Mouse (Mus musculus): ENCODE results near the gene As3mt. TPM values are rescaled to one million over a fixed set of nuclear protein-coding genes. Genes with fewer than 3 reads are reported as not detected.
A peak's percentile ranks its signal among the peaks of the same experiment; 100 is the strongest.
"Not testable (repeated sequence)": the region's sequence is repeated elsewhere in the genome, so short reads cannot be mapped to it uniquely, and the experiment has no call there.

As3mt gene
- total RNA-seq, 2 experiments from 2014 or later = 2.9 to 5.9 TPM

DNA sequence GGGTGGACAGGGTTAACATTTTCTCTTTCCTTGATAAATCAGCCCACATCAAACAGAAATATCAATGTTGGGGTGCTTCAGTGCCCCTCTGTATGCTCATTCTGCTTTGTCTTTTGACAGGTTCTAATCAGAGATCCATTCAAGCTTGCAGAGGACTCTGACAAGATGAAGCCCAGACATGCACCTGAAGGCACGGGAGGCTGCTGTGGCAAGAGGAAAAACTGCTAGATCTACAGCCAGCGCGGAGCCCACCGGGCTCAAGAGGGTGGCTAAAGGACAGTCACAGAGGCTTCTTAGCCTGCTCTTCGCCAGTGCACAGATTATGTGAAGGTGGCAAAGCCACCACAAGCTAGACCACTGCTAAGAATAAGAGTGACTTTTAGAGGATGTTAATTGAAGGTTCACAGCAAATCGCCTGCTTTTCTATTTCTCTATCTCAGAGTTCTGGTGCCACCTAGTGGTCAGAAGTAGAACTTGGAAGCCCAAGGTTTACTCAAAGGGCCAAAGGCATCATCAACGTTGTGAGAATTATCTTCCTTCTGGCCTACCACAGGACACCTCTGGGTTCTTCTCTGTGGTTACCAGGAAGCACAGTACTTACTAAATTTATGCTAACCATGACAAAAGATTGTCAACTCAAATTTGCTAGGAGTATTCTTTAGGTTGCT is 33.2 kb downstream of the As3mt start:
- ATAC-seq (replicated peaks; ENCODE audit: low FRiP score, poor library complexity, severe bottlenecking) = peak; percentile 71

DNA sequence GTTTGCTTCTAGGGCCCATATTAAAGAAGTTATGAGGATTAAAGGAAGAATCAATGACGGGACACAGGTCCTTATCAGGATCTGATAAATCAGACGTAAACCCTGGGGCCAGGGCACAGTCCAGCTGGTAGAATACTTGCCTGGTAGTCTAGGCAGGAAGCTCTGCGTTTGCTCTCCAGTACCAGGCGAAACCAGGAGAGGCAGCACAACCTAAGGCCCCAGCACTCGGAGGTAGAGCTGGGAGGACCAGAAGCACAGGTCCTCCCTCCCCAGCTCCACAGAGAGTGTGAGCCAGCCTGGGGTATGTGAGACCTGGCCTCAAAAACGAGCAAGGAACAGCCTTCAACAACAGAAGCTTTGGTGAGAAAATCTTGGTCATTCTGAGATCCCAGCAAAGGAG is 34.3 kb downstream of the As3mt start:
- no peak for ATAC-seq (replicated peaks; ENCODE audit: low FRiP score, poor library complexity, severe bottlenecking)

DNA sequence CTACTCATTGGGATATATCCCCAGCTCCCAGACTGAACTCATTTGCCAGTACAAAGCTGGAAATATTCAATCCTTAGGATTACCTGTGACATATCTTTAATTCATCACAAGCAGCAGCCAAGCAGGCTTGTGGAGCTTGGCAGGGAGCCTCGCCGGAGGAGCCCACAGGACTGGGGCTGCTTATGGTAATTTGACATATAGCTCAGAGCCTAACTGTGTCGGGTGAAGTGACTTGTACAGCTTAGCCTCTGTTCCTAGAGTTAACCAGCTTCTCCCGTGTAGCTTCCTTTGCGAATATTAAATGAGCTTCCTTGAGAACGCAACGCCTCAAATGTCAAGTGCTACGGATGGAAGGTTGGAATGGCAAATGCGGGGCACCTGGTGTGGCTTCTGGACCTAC is 37.4 kb downstream of the As3mt start:
- no peak for ATAC-seq (replicated peaks; ENCODE audit: low FRiP score, poor library complexity, severe bottlenecking)

DNA sequence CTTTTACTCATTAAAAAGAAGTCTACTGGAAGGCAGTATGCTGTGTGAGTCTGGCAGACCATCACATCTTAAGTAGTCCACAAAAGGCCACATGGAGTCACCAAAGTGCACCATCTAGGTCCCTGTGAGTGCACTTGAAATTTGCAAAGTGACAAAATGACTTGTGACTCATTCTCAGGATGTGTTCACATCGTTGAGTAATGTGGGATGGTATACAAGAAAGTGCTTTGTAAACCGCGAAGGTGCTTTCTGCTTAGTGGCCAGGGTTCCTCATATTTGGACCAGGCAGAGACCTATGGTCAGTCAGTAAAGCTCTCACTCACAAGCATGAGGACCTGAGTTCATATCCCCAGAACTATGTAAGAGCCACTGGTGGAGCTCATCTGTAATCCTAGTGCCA is 40.5 kb downstream of the As3mt start:
- ATAC-seq (replicated peaks; ENCODE audit: low FRiP score, poor library complexity, severe bottlenecking) = no peak

DNA sequence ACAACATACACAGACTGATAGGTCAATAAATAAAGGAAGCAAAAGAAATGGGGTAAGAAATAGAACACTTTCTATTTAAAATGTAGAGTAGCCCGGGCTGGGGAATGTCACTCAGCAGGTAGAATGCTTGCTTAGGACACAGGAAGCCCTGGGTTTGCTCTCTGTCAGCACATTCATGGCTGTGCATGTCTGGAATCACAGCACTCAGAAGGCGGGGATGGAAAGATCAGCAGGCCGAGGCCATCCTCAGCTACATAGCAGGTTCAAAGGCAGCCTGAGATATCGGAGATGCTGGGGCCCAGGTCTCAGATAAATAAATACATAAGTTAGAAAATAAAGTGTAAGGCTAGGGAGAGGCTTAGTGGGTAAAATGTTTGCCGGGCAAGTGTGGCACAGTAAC is 45.0 kb downstream of the As3mt start:
- no peak for ATAC-seq (replicated peaks; ENCODE audit: low FRiP score, poor library complexity, severe bottlenecking)

DNA sequence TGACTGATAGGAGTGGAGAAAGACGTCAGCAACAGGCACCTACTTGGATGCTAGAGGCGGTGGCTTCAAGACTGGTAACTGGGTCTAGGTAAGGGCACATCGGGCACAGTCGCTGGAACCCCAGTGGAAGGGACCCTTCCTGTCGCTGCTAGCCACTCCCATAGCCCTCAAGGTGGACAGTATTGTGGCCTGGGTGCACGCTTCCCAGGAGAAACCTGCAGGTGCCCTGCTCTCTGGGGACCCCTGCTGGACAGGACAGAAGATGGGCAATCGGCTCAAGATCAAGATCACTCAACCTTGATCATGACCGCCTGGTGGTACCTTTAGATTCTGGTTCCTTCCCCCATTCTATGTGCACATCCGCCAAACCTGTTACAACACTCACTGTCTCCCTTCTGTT is 47.8 kb downstream of the As3mt start:
- ATAC-seq (replicated peaks; ENCODE audit: low FRiP score, poor library complexity, severe bottlenecking) = peak; percentile 73

DNA sequence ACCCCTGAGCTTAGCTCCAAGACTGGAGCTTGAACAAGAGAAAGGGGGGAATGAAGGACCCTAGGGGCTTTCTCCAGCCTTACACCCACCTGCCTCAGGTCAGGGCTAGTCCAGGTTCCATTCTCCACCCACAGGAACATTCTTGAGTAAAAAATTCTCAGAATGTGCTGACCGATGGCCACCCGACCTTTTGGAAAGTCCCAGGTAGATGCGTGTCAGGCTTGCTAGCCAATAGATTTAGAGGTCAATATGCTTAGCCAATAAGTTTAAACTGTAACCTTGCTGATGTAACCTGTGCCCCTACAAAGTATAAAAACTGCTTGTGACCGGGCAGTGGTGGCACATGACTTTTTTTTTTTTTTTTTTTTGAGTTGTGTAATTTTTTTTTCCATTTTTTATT is 49.0 kb downstream of the As3mt start:
- ATAC-seq (replicated peaks; ENCODE audit: low FRiP score, poor library complexity, severe bottlenecking) = no peak

DNA sequence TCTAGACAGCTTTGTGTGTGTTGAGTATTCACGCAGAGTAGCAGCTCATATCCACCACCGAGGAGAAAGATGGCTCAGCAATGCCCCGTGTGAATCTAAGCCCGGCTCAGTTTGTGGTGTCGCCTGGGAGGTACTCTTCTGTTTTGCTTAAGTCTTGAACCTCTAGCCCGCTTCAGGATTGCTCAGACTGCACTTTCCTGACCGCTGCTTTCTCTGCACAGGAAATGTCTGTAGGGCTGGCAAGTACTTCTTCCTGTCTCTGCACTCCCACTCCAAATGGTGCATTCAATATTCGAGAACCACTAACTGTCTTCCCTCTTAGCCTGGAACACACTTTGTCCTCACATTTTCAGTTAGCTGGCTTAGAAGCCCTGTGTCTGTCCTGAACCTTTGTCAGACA is 51.8 kb downstream of the As3mt start:
- no peak for ATAC-seq (replicated peaks; ENCODE audit: low FRiP score, poor library complexity, severe bottlenecking)

DNA sequence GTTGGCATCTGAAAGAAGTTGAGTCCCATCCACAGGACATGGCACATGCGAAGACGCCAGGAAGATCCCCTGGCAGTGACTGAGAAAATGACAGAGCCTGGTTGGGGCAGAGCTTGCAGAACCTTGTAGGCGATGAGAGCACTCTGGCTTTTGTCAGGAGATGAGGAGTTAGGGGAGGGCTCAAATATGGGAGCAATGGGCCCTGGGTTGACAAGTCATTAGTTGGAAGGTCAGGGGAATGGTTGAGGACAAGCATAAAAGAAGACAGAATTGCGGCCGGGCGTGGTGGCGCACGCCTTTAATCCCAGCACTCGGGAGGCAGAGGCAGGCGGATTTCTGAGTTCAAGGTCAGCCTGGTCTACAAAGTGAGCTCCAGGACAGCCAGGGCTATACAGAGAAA is 52.7 kb downstream of the As3mt start:
- ATAC-seq (replicated peaks; ENCODE audit: low FRiP score, poor library complexity, severe bottlenecking) = not testable (repeated sequence)

DNA sequence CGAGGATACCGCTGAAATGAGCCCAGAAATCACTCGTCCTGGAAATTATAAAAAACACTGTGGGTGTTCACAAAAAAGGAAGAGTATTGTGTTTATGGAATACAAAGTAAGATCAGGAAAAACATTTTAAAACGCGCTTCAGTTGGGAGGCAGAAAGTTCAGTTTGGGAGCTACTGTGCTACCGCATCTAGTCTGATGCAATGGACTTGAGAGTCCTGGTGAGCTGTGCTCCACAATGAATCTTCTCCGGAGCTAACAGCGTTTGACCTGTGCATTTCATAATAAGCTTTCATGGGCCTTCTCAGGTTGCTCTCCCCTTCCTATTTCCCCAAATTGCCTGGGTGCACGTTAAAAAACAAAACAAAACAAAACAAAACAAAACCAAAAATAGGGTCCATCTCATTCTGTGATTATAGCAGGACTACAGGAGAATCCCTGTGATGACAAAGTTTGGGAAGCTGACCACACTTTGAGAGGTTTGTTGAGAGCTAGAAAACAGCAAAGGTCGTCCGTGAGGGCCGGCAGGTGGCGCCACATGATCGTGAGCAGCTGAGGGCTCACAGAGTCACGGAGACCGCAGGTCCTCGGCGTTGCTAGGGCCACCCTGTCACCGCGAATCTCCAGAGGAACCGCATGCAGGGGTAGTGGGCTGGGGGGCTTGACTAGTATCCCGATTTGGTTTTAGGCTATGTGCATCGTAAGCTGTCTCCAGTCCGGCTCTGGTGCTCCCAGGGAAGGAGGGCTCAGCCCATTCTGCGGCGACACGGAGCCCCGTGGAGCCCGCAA is 53.3 kb downstream of the As3mt start:
- ATAC-seq (replicated peaks; ENCODE audit: low FRiP score, poor library complexity, severe bottlenecking) = peak; percentile 50

DNA sequence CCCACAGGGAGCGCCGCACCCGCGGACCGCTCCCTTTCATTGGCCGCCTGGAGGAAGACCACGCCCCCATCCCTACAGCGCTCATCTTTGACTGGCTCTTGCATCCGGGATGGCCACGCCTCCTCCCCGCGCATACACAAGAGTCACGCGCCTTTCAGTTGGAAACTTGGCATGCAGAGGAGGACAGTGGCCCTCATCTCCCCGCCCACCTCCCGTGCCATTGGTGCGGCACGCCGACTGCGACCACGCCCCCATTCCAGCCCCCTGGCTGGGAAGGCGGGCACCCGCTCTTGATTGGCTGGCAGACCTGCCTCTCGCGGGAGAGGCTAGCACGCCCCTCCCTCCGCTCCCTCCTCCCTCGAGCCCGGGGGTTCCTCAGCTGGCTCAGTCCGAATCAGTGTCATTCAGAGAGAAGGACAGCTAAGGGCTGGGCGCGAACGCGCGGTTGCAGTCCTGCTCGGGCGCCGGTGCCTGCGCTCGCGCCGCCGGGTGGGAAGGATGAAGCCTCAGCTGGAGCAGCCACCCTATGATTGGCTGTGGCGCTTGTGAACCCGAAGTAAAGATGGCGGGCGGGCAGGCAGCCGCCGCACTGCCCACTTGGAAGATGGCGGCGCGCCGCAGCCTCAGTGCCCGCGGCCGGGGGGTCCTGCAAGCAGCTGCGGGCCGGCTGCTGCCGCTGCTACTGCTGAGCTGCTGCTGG is 54.1 kb downstream of the As3mt start, which contains the start of gene Cnnm2:
TSS of gene Cnnm2 (plus strand) at position 350 of the 700 bp plus-strand sequence.
- peak; percentile 86 for ATAC-seq (replicated peaks; ENCODE audit: low FRiP score, poor library complexity, severe bottlenecking)

DNA sequence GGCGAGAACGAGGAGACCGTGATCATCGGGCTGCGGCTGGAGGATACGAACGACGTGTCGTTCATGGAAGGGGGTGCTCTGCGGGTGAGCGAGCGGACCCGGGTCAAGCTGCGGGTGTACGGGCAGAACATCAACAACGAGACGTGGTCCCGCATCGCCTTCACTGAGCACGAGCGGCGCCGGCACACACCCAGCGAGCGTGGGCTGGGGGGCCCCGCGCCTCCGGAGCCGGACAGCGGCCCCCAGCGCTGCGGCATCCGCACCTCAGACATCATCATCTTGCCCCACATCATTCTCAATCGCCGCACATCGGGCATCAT is 54.7 kb downstream of the As3mt start:
- ATAC-seq (replicated peaks; ENCODE audit: low FRiP score, poor library complexity, severe bottlenecking) = no peak

DNA sequence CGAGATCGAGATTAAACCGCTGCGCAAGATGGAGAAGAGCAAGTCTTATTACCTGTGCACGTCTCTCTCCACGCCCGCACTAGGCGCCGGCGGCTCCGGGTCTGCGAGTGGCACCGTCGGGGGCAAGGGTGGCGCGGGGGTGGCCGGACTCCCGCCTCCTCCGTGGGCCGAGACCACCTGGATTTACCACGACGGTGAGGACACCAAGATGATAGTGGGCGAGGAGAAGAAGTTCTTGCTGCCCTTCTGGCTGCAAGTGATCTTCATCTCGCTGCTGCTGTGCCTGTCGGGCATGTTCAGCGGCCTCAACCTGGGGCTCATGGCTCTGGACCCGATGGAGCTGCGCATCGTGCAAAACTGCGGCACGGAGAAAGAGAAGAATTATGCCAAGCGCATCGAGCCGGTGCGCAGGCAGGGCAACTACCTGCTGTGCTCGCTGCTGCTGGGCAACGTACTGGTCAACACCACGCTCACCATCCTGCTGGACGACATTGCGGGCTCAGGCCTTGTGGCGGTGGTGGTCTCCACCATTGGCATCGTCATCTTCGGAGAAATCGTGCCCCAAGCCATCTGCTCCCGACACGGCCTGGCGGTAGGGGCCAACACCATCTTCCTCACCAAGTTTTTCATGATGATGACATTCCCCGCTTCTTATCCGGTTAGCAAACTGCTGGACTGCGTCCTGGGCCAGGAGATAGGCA is 55.2 kb downstream of the As3mt start:
- ATAC-seq (replicated peaks; ENCODE audit: low FRiP score, poor library complexity, severe bottlenecking) = peak; percentile 2

DNA sequence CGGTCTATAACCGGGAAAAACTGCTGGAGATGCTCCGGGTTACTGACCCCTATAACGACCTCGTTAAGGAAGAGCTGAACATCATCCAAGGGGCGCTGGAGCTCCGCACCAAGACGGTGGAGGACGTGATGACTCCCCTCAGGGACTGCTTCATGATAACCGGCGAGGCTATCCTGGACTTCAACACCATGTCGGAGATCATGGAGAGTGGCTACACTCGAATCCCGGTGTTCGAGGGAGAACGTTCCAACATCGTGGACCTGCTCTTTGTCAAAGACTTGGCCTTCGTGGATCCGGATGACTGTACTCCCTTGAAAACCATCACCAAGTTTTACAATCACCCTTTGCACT is 55.7 kb downstream of the As3mt start:
- ATAC-seq (replicated peaks; ENCODE audit: low FRiP score, poor library complexity, severe bottlenecking) = peak; percentile 21

DNA sequence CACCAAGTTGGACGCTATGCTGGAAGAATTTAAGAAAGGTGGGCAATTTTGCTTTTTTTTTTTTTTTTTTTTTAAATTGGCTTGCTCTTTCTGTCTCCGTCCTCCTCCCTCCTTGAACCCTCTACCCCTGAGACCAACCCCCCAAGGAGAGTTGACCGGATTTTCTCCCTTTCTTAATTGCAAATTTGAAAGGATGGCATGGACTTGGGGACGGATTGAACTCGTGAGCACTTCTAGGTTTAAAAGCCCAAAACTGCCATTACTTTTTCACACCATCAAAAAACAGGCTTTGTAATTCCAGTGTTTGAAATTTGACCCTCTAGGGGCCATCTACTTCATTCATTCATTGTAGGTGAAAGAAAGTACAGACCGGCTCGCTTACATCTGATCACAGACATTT is 56.1 kb downstream of the As3mt start:
- ATAC-seq (replicated peaks; ENCODE audit: low FRiP score, poor library complexity, severe bottlenecking) = no peak

DNA sequence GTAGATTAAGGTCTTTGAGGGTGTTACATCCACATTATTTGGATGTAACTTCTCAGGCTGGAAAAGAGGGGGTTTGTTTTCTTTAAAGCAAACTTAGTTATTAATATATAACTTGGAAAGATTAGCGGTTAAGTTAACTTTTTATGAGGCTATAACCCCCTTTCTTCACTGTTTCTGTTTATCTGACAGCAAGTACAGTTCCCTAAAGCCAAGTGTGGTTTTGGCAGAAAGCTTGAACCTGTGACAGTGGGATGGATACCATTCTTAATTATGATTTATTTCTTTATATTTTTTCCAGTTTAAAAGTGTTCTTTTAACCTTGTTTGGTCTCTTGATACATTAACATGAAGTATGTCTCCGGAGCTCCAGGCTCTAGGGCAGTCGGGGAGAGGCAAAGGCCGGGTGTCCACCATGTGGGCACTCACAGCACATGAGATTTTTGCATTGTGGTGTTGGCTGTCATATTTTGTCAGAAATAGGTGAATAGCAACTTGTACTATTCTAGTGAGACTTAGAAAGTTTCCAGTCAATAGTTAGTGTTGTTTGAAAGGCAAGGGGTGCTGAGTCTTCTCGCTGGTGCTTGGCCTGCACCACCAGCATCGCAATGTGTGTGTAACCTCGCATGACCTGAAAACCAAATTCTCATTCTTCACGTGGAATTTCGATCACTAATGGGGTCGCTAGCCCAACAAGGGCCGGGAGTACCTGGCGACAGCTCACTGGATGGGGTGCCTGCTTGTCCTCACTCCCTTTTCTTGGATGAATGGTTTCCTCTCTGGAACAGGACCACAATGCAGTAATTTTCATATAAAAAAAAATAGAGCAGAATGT is 56.9 kb downstream of the As3mt start:
- ATAC-seq (replicated peaks; ENCODE audit: low FRiP score, poor library complexity, severe bottlenecking) = no peak

DNA sequence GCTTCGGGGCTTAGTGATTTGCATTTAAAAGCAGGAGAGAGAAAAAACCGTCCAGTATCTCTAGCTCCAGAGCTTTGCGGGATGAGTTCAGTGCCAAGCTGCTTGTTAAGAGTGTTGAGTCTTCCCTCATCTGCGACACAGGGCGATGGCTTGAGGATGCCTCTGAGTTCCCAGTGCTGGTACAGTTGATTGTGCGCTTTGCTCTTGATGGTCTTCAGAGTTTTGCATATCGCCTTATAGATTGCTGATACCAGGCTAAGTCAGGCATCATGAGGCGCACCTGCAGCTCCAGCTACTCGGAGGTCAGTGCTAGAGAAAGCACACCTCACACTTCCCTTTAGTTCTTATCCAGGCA is 57.5 kb downstream of the As3mt start:
- no peak for ATAC-seq (replicated peaks; ENCODE audit: low FRiP score, poor library complexity, severe bottlenecking)

DNA sequence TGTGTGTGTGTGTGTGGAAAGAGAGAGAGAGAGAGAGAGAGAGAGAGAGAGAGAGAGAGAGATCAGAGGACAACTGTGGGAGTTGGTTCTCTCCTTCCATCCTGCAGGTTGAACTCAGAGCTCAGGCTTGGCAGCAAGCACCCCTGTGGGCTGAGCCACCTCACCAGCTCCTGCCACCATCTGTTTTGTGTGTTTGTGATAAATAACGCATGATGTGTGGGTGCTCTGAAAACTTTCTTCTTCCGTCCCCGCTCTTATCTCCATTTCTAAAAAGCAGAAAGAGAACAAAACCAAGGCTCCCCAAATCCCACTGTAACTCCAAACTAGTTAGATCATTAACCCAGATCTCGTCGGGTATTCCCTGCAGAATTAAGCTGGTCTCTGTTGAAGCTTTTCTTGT is 58.9 kb downstream of the As3mt start:
- ATAC-seq (replicated peaks; ENCODE audit: low FRiP score, poor library complexity, severe bottlenecking) = 0 out of 2 replicates have a peak, but pooled peaks have one; percentile 23

DNA sequence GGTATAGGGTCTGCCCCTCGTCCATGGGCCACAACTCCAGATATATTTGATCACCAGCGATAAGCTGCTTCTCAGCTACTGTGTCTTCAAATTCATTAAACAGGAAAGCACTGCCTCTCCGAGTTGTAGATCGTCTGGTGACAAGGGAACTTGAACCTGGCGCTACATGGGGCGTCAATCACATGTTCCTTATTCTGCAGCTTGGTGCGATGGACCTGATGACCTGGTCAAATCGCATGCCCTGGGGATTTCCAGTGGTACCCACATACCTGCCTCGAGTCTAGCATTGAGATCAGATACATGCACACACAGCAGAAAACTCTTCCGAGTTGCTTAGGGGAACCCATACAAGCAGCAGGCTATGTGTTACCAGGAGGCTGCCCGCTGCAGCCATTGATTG is 62.5 kb downstream of the As3mt start:
- no peak for ATAC-seq (replicated peaks; ENCODE audit: low FRiP score, poor library complexity, severe bottlenecking)

DNA sequence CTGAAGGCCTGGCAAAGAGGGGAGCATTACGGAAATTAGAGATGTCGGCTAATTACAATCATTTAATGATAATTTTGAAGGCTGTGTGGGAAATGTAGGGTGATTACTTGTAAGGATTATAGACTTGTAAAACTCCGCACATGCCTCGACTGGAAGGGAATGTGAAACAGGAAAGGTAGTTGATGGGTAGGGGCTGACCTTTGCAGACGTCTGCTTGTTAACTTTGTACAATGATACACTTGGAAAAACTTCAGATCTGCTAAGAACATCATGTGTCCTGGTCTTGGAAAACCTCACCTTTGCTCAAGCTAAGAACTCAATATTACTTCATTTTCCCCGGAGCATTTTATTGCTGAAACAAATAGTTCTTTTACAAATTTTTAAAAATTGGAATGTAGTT is 64.5 kb downstream of the As3mt start:
- ATAC-seq (replicated peaks; ENCODE audit: low FRiP score, poor library complexity, severe bottlenecking) = no peak

Data from erythroblast, adult 5-6 weeks (primary cell).